Mouse (Mus musculus): Measurements from ENCODE around the gene Adcy9. TPM values are rescaled to one million over a fixed set of nuclear protein-coding genes. Genes with fewer than 3 reads are reported as not detected.

Adcy9 gene
- polyA plus RNA-seq, 1 experiment from 2014 or later: 1.4 TPM

DNA sequence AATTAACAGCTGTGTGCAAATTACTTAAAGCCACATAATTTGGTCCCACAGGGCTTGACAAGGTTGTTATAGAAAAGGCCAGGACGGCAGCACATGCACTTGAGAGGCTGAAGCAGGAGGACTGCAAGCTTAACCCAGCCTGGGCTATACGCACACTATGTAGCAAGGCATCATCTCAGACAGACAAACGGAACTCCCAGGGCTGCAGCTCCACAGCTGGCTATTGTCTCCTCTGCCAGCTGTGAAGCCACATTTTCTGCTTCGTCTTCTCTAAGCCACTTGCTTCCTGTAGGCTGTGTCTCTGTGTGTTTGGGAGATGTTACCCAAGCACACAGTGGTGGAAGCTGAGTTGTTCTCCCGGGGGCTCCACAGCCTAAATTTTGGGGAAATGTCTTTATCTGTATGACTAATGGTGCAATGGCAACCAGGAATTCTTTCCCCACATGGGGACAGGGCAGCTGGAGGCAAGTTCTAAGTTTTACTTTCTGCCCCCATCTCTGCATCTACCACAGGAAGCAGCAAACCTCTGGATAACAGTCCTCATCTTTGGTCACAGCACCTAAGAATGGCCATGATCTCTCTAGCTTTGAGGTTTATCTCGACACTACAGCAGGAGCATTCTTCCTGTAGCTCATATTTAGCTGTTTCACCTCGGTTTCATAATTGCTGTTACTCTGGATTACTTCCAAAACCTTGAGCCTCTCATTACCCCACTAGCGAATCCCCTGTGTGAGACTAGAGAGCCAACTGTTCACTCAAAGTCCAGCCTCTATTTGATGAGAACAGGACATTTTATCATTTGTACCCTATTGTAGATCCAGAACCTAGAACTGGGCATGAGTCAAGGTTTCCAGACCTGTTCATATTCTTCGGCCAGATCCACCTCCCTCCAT is 6.1 kb downstream of the Adcy9 start:
- WGBS: 59% methylated on average over 9 of the region's 9 CpGs
- H3K4me2 ChIP-seq (replicated peaks; ENCODE audit: low read depth, low read length): no peak overlapping the region
- H3K4me3 ChIP-seq (ENCODE audit: low read depth, low read length): no peak overlapping the region
- no peak overlapping the region for H3K9ac ChIP-seq (replicated peaks; ENCODE audit: low read depth, low read length)
- H3K9me3 ChIP-seq (ENCODE audit: control insufficient read depth, low read depth, low read length): no peaks in the 10 kb centered on the region
- no peaks in the 10 kb centered on the region; the same call in 1 of the 2 replicates for H3K27me3 ChIP-seq (ENCODE audit: control insufficient read depth, insufficient read depth, low read length)
- H3K4me1 ChIP-seq (ENCODE audit: control insufficient read depth, insufficient read depth, low read length): peaks cover 13% of the 10 kb centered on the region
- no peak overlapping the region for H3K27ac ChIP-seq (ENCODE audit: low read length)
- H3K36me3 ChIP-seq (ENCODE audit: control insufficient read depth, insufficient read depth, low read length): no peaks in the 10 kb centered on the region
- no peak for ATAC-seq (ENCODE audit: insufficient number of reproducible peaks, insufficient read depth, low FRiP score, low read depth)

GRCm38 (mm10) chr16:4413301-4413700 is 7.0 kb downstream of the Adcy9 start:
- no peak overlapping the region for H3K9ac ChIP-seq (replicated peaks; ENCODE audit: low read depth, low read length)
- ATAC-seq (ENCODE audit: insufficient number of reproducible peaks, insufficient read depth, low FRiP score, low read depth): no peak
- H3K9me3 ChIP-seq (ENCODE audit: control insufficient read depth, low read depth, low read length): no peaks in the 10 kb centered on the region
- peaks cover 6% of the 10 kb centered on the region for H3K4me1 ChIP-seq (ENCODE audit: control insufficient read depth, insufficient read depth, low read length)
- 55% methylated on average over 14 of the region's 14 CpGs for WGBS
- H3K4me3 ChIP-seq (ENCODE audit: low read depth, low read length): no peak overlapping the region
- H3K4me2 ChIP-seq (replicated peaks; ENCODE audit: low read depth, low read length): no peak overlapping the region
- no peaks in the 10 kb centered on the region; the same call in 1 of the 2 replicates for H3K27me3 ChIP-seq (ENCODE audit: control insufficient read depth, insufficient read depth, low read length)
- no peaks in the 10 kb centered on the region for H3K36me3 ChIP-seq (ENCODE audit: control insufficient read depth, insufficient read depth, low read length)
- no peak overlapping the region for H3K27ac ChIP-seq (ENCODE audit: low read length)

DNA sequence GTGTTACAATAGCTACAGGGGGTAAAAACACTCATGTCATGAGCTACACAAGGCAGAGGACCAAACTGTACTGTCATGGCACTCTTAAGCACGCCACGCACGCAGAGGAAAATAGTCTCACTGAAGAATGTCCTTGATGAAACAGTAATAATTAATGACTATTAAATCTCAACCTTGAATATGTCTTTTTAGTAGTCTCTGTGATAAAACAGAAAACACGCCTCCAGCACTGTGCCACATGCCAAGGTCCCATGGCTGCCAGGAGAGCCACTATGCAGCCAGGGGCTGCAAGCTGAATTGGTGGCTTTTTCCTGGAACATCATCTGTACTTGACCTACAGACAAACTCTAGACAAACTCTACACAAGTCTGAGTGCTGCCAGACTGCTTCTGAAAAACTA is 8.0 kb downstream of the Adcy9 start:
- 0 out of 2 replicates have a peak, but pooled peaks cover 5% of the 10 kb centered on the region for H3K4me1 ChIP-seq (ENCODE audit: control insufficient read depth, insufficient read depth, low read length)
- WGBS: 76% methylated on average over 4 of the region's 4 CpGs
- ATAC-seq (ENCODE audit: insufficient number of reproducible peaks, insufficient read depth, low FRiP score, low read depth): no peak

GRCm38 (mm10) chr16:4411296-4411695 is 9.0 kb downstream of the Adcy9 start:
- no peak overlapping the region for H3K9ac ChIP-seq (replicated peaks; ENCODE audit: low read depth, low read length)
- H3K4me2 ChIP-seq (replicated peaks; ENCODE audit: low read depth, low read length): no peak overlapping the region
- 70% methylated on average over 2 of the region's 2 CpGs for WGBS

More for the DNA sequence above, 8.0 kb downstream of the Adcy9 start:
- H3K27ac ChIP-seq (ENCODE audit: low read length): no peak overlapping the region
- H3K9me3 ChIP-seq (ENCODE audit: control insufficient read depth, low read depth, low read length): no peaks in the 10 kb centered on the region
- no peak overlapping the region for H3K4me2 ChIP-seq (replicated peaks; ENCODE audit: low read depth, low read length)
- no peak overlapping the region for H3K4me3 ChIP-seq (ENCODE audit: low read depth, low read length)
- H3K36me3 ChIP-seq (ENCODE audit: control insufficient read depth, insufficient read depth, low read length): no peaks in the 10 kb centered on the region
- no peaks in the 10 kb centered on the region for H3K27me3 ChIP-seq (ENCODE audit: control insufficient read depth, insufficient read depth, low read length)
- no peak overlapping the region for H3K9ac ChIP-seq (replicated peaks; ENCODE audit: low read depth, low read length)

GRCm38 (mm10) chr16:4407536-4407935 is 12.8 kb downstream of the Adcy9 start:
- Histone ChIP-seq H3K9ac (replicated peaks; ENCODE audit: low read depth, low read length) (no peak overlapping the region), H3K27ac (ENCODE audit: low read length) (no peak overlapping the region), H3K36me3 (ENCODE audit: control insufficient read depth, insufficient read depth, low read length) (no peaks in the 10 kb centered on the region), H3K4me2 (replicated peaks; ENCODE audit: low read depth, low read length) (no peak overlapping the region), H3K4me1 (ENCODE audit: control insufficient read depth, insufficient read depth, low read length) (peaks cover 7% of the 10 kb centered on the region; the same call in 1 of the 2 replicates), H3K9me3 (ENCODE audit: control insufficient read depth, low read depth, low read length) (no peaks in the 10 kb centered on the region), H3K4me3 (ENCODE audit: low read depth, low read length) (no peak overlapping the region), H3K27me3 (ENCODE audit: control insufficient read depth, insufficient read depth, low read length) (no peaks in the 10 kb centered on the region)
- 50% methylated on average over 2 of the region's 2 CpGs for WGBS
- no peak for ATAC-seq (ENCODE audit: insufficient number of reproducible peaks, insufficient read depth, low FRiP score, low read depth)

More at GRCm38 (mm10) chr16:4411296-4411695, 9.0 kb downstream of the Adcy9 start:
- Histone ChIP-seq H3K4me1 (ENCODE audit: control insufficient read depth, insufficient read depth, low read length) (peaks cover 5% of the 10 kb centered on the region; the same call in 1 of the 2 replicates), H3K9me3 (ENCODE audit: control insufficient read depth, low read depth, low read length) (no peaks in the 10 kb centered on the region), H3K27me3 (ENCODE audit: control insufficient read depth, insufficient read depth, low read length) (no peaks in the 10 kb centered on the region), H3K27ac (ENCODE audit: low read length) (no peak overlapping the region), H3K36me3 (ENCODE audit: control insufficient read depth, insufficient read depth, low read length) (no peaks in the 10 kb centered on the region), H3K4me3 (ENCODE audit: low read depth, low read length) (no peak overlapping the region)
- no peak for ATAC-seq (ENCODE audit: insufficient number of reproducible peaks, insufficient read depth, low FRiP score, low read depth)

DNA sequence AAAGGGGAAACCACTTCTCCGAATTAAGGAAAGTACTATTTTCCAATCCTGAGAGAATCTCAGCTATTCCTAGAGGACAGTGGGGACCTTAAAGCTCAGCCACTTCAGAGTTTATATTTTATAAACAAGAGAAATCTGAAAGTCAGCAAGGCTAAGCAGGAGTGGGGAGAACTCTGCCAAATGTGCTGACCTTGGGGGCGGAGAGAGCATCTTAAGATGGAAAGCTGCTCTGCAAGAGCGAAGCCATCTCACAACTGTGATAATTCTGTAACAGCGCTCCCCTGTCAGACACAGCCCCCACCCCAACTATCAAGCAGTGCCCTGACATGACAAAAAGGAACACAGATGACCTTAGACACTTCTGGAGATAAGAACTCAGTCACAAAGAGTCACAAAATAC is 13.6 kb downstream of the Adcy9 start:
- no peak for ATAC-seq (ENCODE audit: insufficient number of reproducible peaks, insufficient read depth, low FRiP score, low read depth)
- WGBS: 41% methylated on average over 4 of the region's 4 CpGs
- Histone ChIP-seq H3K4me2 (replicated peaks; ENCODE audit: low read depth, low read length) (no peak overlapping the region), H3K27ac (ENCODE audit: low read length) (no peak overlapping the region), H3K4me3 (ENCODE audit: low read depth, low read length) (no peak overlapping the region), H3K9ac (replicated peaks; ENCODE audit: low read depth, low read length) (no peak overlapping the region), H3K9me3 (ENCODE audit: control insufficient read depth, low read depth, low read length) (no peaks in the 10 kb centered on the region), H3K27me3 (ENCODE audit: control insufficient read depth, insufficient read depth, low read length) (no peaks in the 10 kb centered on the region), H3K4me1 (ENCODE audit: control insufficient read depth, insufficient read depth, low read length) (peaks cover 7% of the 10 kb centered on the region; the same call in 1 of the 2 replicates), H3K36me3 (ENCODE audit: control insufficient read depth, insufficient read depth, low read length) (no peaks in the 10 kb centered on the region)

- H3K27ac ChIP-seq (ENCODE audit: low read length): no peak overlapping the region
- 77% methylated on average over 6 of the region's 6 CpGs for WGBS
Observed at GRCm38 (mm10) chr16:4406047-4406586, 14.2 kb downstream of the Adcy9 start.

DNA sequence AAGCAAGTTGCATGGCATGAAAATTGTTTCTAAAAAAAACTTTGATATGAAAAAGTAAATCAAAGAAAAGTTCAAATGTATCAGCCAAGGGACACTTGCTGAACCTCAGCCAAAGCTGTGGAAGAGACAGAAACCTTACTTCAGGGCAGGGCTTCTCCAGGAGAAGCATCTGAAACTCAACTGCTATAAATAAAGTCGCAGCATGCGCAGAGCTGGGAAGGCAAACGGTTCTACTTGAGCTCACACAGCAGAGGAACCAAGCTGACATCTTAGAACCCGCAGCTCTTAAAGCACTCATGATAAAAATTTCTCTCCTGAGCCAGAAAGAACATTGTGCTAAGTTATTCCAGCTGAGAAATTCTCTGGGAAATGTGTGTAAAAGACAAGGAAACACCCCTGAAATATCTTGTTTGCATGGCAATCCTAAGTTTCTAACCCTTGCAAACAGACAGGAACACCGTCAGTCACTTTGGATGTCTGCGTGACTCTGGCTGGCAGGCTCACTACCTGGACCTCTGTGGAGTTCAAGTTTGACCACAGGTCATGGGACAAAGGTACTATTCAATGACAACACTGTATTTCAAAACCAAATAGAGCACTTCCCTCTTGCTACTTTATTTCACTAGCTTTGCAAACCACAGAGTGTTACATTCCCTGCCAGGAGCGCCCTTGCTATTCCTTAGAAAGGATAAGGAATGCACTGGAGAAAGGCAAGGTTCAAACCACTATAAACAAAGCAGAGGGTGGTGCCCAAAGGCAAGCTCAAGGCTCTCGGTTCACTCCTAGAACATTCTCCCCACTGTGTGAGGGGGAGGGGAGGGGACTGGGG is 15.2 kb downstream of the Adcy9 start:
- peaks cover 9% of the 10 kb centered on the region; the same call in 1 of the 2 replicates for H3K4me1 ChIP-seq (ENCODE audit: control insufficient read depth, insufficient read depth, low read length)
- WGBS: 46% methylated on average over 8 of the region's 8 CpGs
- H3K27ac ChIP-seq (ENCODE audit: low read length): no peak overlapping the region
- no peak for ATAC-seq (ENCODE audit: insufficient number of reproducible peaks, insufficient read depth, low FRiP score, low read depth)
- no peak overlapping the region for H3K9ac ChIP-seq (replicated peaks; ENCODE audit: low read depth, low read length)
- H3K4me2 ChIP-seq (replicated peaks; ENCODE audit: low read depth, low read length): no peak overlapping the region
- no peaks in the 10 kb centered on the region for H3K36me3 ChIP-seq (ENCODE audit: control insufficient read depth, insufficient read depth, low read length)
- H3K4me3 ChIP-seq (ENCODE audit: low read depth, low read length): no peak overlapping the region
- H3K27me3 ChIP-seq (ENCODE audit: control insufficient read depth, insufficient read depth, low read length): no peaks in the 10 kb centered on the region
- H3K9me3 ChIP-seq (ENCODE audit: control insufficient read depth, low read depth, low read length): no peaks in the 10 kb centered on the region

More at GRCm38 (mm10) chr16:4406047-4406586, 14.2 kb downstream of the Adcy9 start:
- Histone ChIP-seq H3K9me3 (ENCODE audit: control insufficient read depth, low read depth, low read length) (no peaks in the 10 kb centered on the region), H3K4me2 (replicated peaks; ENCODE audit: low read depth, low read length) (no peak overlapping the region), H3K27me3 (ENCODE audit: control insufficient read depth, insufficient read depth, low read length) (no peaks in the 10 kb centered on the region), H3K4me3 (ENCODE audit: low read depth, low read length) (no peak overlapping the region), H3K36me3 (ENCODE audit: control insufficient read depth, insufficient read depth, low read length) (no peaks in the 10 kb centered on the region), H3K9ac (replicated peaks; ENCODE audit: low read depth, low read length) (no peak overlapping the region), H3K4me1 (ENCODE audit: control insufficient read depth, insufficient read depth, low read length) (peaks cover 7% of the 10 kb centered on the region; the same call in 1 of the 2 replicates)
- no peak for ATAC-seq (ENCODE audit: insufficient number of reproducible peaks, insufficient read depth, low FRiP score, low read depth)

Data from stomach, embryonic 14.5 days (tissue).